ENCODE assay signal across 27 mouse cellular contexts in the genomic region with DNA sequence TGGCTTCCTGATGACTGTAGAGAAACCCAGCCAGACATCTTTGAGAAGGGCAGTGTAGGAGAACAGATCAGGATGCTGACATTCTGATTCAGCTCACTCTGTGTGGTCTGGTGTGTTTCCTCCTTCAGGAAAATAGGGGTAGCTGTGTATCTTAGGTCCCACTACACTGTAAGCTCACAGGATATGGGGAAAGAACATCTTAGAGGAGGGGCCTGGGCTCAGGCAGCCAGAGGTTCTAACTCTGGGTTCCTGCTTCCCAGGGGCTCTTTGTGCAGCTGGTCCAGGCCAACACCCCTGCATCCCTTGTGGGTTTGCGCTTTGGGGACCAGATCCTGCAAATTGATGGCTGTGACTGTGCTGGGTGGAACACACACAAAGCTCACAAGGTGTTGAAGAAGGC. TPM values are rescaled to one million over a fixed set of nuclear protein-coding genes. Genes with fewer than 3 reads are reported as not detected.
DNase-seq lines count a peak whose midpoint lies in the region; ATAC-seq lines count a peak whose summit lies in the region.
"Had no signal": no experiment of that assay in that cellular context is flagged by ENCODE, and none has a peak within 500 bp of the region (broad histone marks: within the 10 kb centered on the region; RNA-seq: fewer than 3 reads in every experiment).

No protein-coding gene starts in this region.

- no peaks in the 10 kb centered on the region for H3K36me3 ChIP-seq in kidney, embryonic 15.5 days
- H3K36me3 ChIP-seq: embryonic facial prominence, embryonic 13.5 days; embryonic facial prominence, embryonic 15.5 days; forebrain, embryonic 10.5 days; forebrain, embryonic 12.5 days; G1E had no signal

- no peak overlapping the region for H3K4me3 ChIP-seq in kidney, embryonic 15.5 days (replicated peaks)
- H3K4me3 ChIP-seq: embryonic facial prominence, embryonic 13.5 days; embryonic facial prominence, embryonic 15.5 days; erythroblast, embryonic 14.5 days; forebrain, embryonic 10.5 days; forebrain, embryonic 12.5 days had no signal

- H3K4me1 ChIP-seq in kidney, embryonic 15.5 days, result no peaks in the 10 kb centered on the region
- H3K4me1 ChIP-seq: embryonic facial prominence, embryonic 13.5 days; embryonic facial prominence, embryonic 15.5 days; forebrain, embryonic 10.5 days; forebrain, embryonic 12.5 days had no signal

- peak; percentile 59 for ATAC-seq in granulocyte monocyte progenitor cell, adult 5-6 weeks (replicated peaks; ENCODE audit: poor library complexity, severe bottlenecking)
- 0 out of 2 replicates have a peak, but pooled peaks have one; percentile 9 for ATAC-seq in megakaryocyte, adult 5-6 weeks (ENCODE audit: poor library complexity, severe bottlenecking)
- peak; percentile 56 for ATAC-seq in megakaryocyte progenitor cell, adult 5-6 weeks (replicated peaks; ENCODE audit: poor library complexity)
- no peak for ATAC-seq in kidney, embryonic 15.5 days (replicated peaks; ENCODE audit: low FRiP score)
- ATAC-seq: activated CD4-positive, CD25-positive, alpha-beta regulatory T cell, adult 4 months; forebrain, embryonic 14.5 days; Patski had no signal

- H3K9me3 ChIP-seq in kidney, embryonic 15.5 days (replicated peaks), result no peaks in the 10 kb centered on the region
- H3K9me3 ChIP-seq: embryonic facial prominence, embryonic 13.5 days; embryonic facial prominence, embryonic 15.5 days; forebrain, embryonic 10.5 days; forebrain, embryonic 12.5 days; G1E had no signal

- WGBS in kidney, embryonic 15.5 days, result 100% methylated on average over 1 of the region's 1 CpGs

- no peak overlapping the region for H3K9ac ChIP-seq in kidney, embryonic 15.5 days
- H3K9ac ChIP-seq: embryonic facial prominence, embryonic 13.5 days; embryonic facial prominence, embryonic 15.5 days; forebrain, embryonic 12.5 days had no signal

- no peak overlapping the region for H3K27ac ChIP-seq in kidney, embryonic 15.5 days
- H3K27ac ChIP-seq: embryonic facial prominence, embryonic 13.5 days; embryonic facial prominence, embryonic 15.5 days; forebrain, embryonic 10.5 days; forebrain, embryonic 12.5 days had no signal

- no peak overlapping the region for H3K4me2 ChIP-seq in kidney, embryonic 15.5 days
- H3K4me2 ChIP-seq: embryonic facial prominence, embryonic 13.5 days; embryonic facial prominence, embryonic 15.5 days; forebrain, embryonic 12.5 days had no signal

- DNase-seq in 416B (ENCODE audit: low read depth), result peak; percentile 51
- DNase-seq in spleen, postnatal 10 days (ENCODE audit: low spot score in 2 of 2), result no peak
- DNase-seq in urinary bladder, postnatal 4 days (ENCODE audit: low spot score in 2 of 2), result no peak
- DNase-seq: adrenal gland, adult 8-10 months; adrenal gland, postnatal 14 days; adrenal gland, postnatal 36 days; cerebellum, adult 11-12 months; cerebellum, adult 2 months; cerebellum, adult 9-10 months; cerebellum, postnatal 10 days; cerebellum, postnatal 25 days; embryo, embryonic 11 days had no signal

- no peaks in the 10 kb centered on the region for H3K27me3 ChIP-seq in kidney, embryonic 15.5 days
- H3K27me3 ChIP-seq: CH12.LX; embryonic facial prominence, embryonic 13.5 days; embryonic facial prominence, embryonic 15.5 days; forebrain, embryonic 12.5 days had no signal

RNA-seq across cellular contexts. Expression of gene Sdcbp2, which starts 14.4 kb away (rescaled TPM):
- total RNA-seq in granulocyte monocyte progenitor cell, adult 5-6 weeks (2014; fragmentation: Nextera tagmentation), result not detected in 2 replicates
- not detected in 2 replicates for total RNA-seq in granulocyte monocyte progenitor cell, adult 5-6 weeks (2017)
- 0.82 TPM in 1 of 2 replicates, not detected in the other for total RNA-seq in megakaryocyte, adult 5-6 weeks (2015)
- total RNA-seq in megakaryocyte, adult 5-6 weeks (2017), result not detected in 2 replicates
- total RNA-seq in megakaryocyte progenitor cell, adult 5-6 weeks (2015), result 0.10 and 0.22 TPM in 2 replicates
- total RNA-seq in megakaryocyte progenitor cell, adult 5-6 weeks (2017), result not detected in 2 replicates
- 1.4 and 2.2 TPM in 2 replicates for polyA plus RNA-seq in kidney, embryonic 15.5 days (2015; fragmentation: Nextera tagmentation; extraction: Ambion mirVana)
- total RNA-seq: G1E had no signal
- polyA plus RNA-seq: erythroblast, embryonic 14.5 days had no signal

RNA-seq across cellular contexts. Expression of gene Fkbp1a, which starts 44.5 kb away (rescaled TPM):
- 150 and 188 TPM in 2 replicates for total RNA-seq in granulocyte monocyte progenitor cell, adult 5-6 weeks (2014; fragmentation: Nextera tagmentation)
- total RNA-seq in granulocyte monocyte progenitor cell, adult 5-6 weeks (2017), result 33.4 and 56.6 TPM in 2 replicates
- 102 and 103 TPM in 2 replicates for total RNA-seq in megakaryocyte, adult 5-6 weeks (2015)
- total RNA-seq in megakaryocyte, adult 5-6 weeks (2017), result 20.9 and 23.9 TPM in 2 replicates
- 152 and 153 TPM in 2 replicates for total RNA-seq in megakaryocyte progenitor cell, adult 5-6 weeks (2015)
- total RNA-seq in megakaryocyte progenitor cell, adult 5-6 weeks (2017), result 23.9 and 24.4 TPM in 2 replicates
- polyA plus RNA-seq in kidney, embryonic 15.5 days (2015; fragmentation: Nextera tagmentation; extraction: Ambion mirVana), result 707 and 718 TPM in 2 replicates

RNA-seq across cellular contexts. Expression of gene Snph, which starts 45.6 kb away (rescaled TPM):
- total RNA-seq in granulocyte monocyte progenitor cell, adult 5-6 weeks (2014; fragmentation: Nextera tagmentation), result not detected in 2 replicates
- total RNA-seq in granulocyte monocyte progenitor cell, adult 5-6 weeks (2017), result not detected in 2 replicates
- not detected in 2 replicates for total RNA-seq in megakaryocyte, adult 5-6 weeks (2015)
- total RNA-seq in megakaryocyte, adult 5-6 weeks (2017), result not detected in 2 replicates
- total RNA-seq in megakaryocyte progenitor cell, adult 5-6 weeks (2015), result not detected in 2 replicates
- not detected in 2 replicates for total RNA-seq in megakaryocyte progenitor cell, adult 5-6 weeks (2017)
- 0.59 and 0.95 TPM in 2 replicates for polyA plus RNA-seq in kidney, embryonic 15.5 days (2015; fragmentation: Nextera tagmentation; extraction: Ambion mirVana)
- total RNA-seq: CH12.LX had no signal
- polyA plus RNA-seq: C2C12; erythroblast, embryonic 14.5 days; G1E had no signal
